Mouse (Mus musculus) testis, adult 2 months (tissue): ENCODE results near the gene Myf6.

Source experiments
- CTCF ChIP-seq: fragments of 200-500 bp; IDR thresholded peaks from 2 replicates; pipeline ENCODE4 v1.5.1; 2012; ENCODE audit warnings: low read depth, mild to moderate bottlenecking, inconsistent platforms, low read length, moderate library complexity; ENCODE audit not compliant: control insufficient read depth, insufficient read depth, insufficient replicate concordance
- POLR2A ChIP-seq: fragments of 200-500 bp; IDR thresholded peaks from 2 replicates; pipeline ENCODE4 v1.6.1; 2012; ENCODE audit warnings: low read depth, mild to moderate bottlenecking, inconsistent platforms, low read length, moderate library complexity; ENCODE audit not compliant: control insufficient read depth

- TF ChIP-seq CTCF (no peak), POLR2A (no peak)
Measured at GRCm38 (mm10) chr10:107496402-107496801, 1.9 kb upstream of the Myf6 start.
